Mouse (Mus musculus): Measurements from ENCODE around the gene Gse1.

Gene Gse1

DNA sequence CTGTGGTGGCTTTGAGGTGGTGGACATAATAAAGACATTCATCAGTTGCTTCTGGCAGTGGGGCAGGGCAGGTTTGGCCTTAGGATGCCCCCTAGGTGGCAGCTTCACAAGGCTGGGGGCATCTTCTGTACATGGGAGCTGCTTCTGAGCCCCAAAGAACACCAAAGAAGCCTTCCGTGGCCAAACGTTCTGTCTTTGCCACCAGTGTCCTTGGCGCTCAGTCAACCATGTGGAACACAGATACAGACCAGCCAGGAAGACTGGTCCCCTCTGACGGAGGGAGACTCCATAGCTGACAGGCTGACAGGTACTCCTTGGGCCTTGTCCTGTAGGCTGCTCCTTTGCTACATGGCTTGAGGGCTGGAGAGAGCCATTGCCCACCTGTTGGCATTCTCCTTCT, 45.2 kb downstream of the Gse1 start:
- DNase-seq (ENCODE audit: low spot score in 2 of 2): no peak

DNA sequence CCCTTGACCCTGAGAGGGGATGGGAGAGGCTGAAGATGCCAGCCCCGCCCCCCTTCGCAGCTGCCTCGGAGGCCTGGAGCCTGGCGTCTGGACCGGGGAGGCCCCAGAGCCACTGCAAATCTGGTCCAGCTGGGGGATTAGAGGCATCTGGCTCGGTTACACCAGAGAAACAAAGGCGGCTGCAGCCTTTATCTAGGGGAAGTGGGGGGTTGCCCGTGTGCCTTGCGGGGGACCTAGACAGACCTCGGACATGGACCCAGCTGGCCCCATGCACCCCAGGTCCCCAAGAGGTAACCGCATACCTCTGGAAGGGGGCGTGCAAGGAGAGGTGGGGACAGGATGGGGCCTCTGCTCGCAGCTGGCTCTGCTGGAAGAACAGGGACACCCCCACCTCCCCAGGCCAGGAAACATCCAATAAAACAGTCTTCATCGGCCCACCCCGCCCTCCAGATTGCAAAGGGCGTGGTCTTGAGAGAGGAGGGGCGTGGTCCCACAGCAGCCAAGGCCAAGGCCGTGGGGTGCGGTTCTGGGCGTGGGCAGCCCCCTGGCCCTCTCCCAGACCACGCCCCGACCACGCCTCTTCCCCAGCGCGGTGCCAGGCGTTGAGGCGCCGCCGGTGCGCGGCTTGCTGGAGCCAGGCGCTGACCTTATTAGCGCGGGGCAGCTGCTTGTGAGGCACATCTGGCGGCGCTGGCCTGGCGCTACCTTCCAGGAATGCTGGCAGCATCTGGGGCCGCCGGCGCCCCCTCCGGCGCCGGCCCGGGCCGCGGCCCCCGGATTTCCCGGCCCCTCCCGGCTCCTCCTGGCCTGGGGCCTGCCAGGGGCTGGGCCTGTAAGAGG, 48.0 kb downstream of the Gse1 start:
- DNase-seq (ENCODE audit: low spot score in 2 of 2): peak; percentile 73 to 94

DNA sequence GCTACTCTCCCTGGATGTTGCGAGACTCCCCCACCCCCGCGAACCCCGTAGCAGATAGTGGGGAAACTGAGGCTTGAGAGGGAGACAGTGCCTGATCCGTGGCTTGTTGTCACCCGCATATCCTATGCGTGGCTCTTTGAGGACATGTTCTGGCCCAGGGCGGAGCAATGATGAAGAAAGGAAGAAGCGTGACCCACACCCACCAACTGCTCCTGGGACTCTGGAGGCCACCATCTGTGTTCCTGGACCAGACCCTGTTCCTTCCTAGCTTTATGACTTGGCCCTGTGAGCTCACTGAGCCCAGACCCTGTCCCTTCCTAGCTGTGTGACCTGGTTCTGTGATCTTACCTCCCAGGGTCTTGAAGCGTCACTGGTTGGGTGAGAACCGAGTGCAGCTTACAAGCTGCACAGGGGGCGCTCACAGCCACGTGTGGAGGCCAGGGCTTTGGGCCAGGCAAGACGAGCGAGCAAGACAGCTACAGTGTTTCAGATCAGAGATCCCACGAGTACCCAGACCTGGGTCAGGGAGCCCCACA, 48.7 kb downstream of the Gse1 start:
- DNase-seq (ENCODE audit: low spot score in 2 of 2): peak in 1 of 2 experiments; percentile 50

DNA sequence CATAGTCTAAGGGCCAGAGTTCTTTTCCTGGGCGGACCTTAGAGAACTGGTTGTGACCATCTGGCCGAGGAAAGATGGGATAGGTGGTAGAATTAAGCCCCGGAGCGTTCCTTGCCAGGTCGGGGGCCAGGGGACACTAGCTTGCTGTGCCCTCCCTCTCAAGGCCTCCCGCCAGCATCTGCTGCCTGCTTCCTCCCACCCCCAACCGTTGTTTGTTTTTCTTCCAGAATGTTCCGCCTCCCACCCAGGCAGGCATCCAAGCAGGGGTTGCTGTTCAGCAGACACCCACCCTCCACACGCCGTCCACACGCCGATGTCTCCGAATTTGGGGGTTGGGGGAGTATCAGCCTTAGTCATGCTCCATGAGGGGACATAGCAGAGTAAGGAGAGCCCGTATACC, 49.8 kb downstream of the Gse1 start:
- DNase-seq (ENCODE audit: low spot score in 2 of 2): no peak

DNA sequence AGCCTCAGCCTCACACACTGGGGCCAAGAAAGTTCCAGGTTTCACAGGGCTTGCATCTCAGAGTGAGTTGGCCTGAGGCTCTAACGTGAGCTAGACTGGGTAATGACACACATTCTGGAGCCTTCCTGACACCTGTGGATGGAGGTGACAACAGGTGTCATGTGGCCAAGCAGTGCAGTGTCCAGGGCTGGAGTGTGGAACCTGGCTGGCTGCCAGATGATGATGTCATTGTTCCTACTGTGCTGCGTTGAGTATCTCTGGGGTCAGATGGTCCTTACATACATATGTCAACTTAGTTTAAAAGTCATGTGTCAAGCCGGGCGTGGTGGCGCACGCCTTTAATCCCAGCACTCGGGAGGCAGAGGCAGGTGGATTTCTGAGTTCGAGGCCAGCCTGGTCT, 51.2 kb downstream of the Gse1 start:
- no peak for DNase-seq (ENCODE audit: low spot score in 2 of 2)

DNA sequence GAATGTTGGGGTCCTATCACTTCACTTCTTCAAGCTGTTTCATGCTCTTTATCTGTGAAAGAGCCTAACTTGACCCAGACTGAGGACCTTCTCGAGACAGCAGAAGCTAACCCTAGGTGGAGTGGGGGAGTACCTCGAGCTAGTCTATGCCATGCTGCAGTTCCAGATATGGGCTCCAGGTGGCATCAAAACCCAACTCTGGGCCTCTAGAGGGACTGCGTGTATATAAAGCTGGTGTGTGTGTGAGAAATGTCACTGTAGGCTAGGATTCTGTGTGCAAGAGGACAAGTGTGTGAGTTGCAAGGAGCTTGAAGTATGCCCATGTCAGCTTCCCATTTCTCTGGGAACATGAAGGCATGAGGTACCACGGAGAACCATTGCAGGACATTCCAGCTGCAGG, 53.2 kb downstream of the Gse1 start:
- DNase-seq (ENCODE audit: low spot score in 2 of 2): peak; percentile 70 to 87

DNA sequence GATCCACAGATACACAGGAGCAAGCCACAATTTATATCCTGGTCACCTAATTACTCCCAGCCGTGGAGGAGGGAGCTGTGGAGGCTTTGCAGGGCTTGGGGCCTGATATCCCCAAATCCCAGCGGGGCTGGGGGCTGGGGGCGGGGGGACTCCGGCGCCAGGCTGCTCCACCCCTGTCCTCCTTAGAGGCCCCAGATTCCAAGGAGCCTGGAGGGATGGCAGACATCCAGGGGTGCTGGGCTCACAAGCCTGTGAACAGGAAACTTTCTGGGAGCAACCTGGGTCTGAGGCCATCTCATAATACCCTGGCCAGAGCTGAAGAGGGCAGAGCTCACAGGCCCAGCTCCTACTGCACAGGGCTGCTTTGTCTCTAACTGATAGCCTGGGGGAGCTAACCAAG, 54.2 kb downstream of the Gse1 start:
- DNase-seq (ENCODE audit: low spot score in 2 of 2): no peak

DNA sequence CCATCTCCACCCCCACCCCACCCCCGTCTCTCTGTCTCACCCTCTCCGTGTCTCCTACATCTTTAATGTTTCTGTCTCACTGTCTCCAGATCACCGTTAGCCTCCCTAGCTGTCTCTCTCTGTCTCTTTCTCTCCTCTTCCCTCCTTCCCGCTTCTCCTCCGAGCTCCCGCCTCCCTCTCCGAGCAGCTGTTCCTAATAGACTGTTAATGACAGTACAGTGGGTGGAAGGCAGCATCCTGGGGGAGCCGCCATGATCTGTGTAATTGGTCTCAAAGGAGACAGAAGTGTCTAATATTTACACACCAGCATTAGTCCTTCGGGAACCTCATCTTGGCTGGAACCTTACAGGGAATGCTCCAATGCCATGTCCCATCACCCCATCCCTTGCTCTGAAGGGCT, 56.0 kb downstream of the Gse1 start:
- DNase-seq (ENCODE audit: low spot score in 2 of 2): no peak

DNA sequence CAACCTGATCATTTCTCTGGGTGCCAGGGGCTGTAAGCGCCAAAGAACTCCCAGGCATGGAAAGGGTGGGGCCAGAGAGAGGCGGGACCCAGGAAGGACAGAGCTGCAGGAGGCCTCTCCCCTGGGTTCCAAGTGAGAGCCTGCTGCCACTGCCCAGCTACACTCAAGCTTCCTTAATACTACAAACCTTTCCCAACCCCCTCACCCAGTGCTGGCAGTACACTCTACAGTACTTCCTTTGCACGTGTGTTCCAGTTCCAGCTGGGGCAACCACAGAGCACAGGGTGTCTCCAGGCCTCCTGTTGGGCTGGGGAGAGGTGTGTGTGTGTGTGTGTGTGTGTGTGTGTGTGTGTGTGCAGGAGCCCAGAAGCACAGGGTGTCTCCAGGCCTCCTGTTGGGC, 56.8 kb downstream of the Gse1 start:
- no peak for DNase-seq (ENCODE audit: low spot score in 2 of 2)

DNA sequence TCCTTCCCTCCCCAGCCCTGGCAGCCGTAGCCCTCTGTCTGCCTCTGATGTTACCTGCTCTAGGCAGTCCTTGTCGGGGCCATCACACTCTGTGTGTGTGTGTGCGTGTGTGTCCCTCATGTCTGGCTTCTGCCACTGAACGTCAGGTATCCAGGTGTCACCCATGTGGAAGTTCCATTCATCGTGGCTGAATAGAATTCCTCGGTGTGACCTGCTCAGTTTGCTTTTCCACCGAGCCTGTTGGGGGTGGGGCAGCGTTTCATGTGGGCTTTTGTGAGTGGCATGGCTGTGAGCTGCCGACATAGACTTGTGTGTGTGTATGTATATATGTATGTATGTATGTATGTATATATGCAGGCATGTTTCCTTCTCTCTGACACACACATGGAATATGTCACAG, 57.6 kb downstream of the Gse1 start:
- no peak for DNase-seq (ENCODE audit: low spot score in 2 of 2)

DNA sequence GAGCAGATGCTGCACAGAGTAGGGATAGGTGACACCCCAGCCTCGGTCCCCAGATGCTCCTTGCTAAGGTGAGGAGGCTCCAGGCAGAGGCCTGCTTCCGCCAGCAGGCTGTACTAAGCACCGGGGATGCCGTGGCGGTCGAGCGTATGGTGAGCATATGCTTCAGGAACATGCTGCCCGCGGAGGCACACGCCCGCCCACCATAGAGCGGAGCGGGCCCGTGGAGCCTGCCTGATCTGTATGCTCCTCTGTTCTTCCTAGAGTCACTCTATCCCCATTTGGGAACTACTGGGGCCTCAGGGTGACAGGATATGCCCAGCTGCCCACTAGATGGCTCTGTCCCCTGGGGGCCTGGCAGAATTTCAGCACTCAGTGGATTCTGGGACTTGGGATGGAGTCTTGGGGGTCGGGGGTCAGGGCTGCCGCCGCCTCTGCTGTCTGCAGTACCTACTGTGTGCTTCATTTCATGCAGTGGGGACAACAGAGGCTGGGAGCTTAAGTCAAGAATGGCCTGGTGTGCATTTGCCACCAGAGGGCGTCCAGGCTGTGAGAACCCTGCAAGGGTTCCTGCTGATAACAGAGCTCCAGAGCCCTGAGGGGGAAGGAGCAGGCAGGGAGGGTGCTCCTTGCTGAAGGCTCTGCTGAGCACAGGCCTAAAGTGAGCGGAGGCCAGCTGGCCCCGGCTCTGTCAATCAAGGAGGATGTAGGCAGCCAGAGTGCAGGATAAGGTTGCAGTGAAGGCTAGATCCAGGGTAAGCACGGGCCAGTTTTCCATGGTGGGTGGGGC, 60.1 kb downstream of the Gse1 start:
- peak; percentile 61 to 88 for DNase-seq (ENCODE audit: low spot score in 2 of 2)

DNA sequence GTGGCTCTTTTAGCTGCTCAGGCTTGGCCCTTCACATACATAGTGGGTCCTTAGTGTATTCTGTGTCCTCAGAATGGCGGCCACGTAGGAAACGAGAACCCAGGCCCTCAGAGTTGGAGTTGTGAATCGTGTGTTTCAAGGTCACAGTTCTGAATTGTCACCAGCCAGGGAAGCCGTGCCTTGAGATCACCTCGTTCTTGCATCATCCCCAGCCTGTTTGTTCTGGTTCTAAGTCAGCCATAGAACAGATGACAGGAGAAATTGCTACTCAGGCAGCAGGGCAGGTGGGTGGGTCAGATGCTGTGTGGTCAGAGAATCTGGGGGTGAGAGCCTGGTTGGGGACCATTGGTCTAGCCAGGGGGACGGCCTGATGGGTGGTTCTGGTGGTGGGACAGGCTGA, 60.9 kb downstream of the Gse1 start:
- no peak for DNase-seq (ENCODE audit: low spot score in 2 of 2)

DNA sequence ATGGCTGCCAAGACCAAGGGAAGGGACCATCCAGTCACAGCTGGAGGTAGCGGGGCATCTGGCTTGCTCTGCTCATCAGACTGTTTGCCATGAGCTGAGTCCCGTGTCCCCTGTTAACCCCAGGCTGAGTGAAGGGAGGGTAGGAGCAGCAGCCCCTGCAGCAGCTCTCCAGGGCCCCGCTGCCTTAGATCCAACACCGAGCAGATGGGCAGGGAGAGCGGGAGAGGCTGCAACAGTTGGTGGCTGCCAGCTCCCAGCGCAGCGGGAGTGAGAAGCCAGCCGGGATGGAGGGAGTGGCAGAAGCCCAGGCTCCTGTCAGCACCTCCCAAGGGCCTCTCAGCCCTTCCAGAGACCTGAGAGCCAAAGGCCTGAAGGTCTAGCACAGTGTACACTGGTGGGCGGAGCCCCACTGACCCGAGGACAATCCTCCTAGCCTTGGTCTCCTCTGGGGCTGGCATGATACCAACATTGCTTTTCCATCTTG, 61.5 kb downstream of the Gse1 start:
- no peak for DNase-seq (ENCODE audit: low spot score in 2 of 2)

DNA sequence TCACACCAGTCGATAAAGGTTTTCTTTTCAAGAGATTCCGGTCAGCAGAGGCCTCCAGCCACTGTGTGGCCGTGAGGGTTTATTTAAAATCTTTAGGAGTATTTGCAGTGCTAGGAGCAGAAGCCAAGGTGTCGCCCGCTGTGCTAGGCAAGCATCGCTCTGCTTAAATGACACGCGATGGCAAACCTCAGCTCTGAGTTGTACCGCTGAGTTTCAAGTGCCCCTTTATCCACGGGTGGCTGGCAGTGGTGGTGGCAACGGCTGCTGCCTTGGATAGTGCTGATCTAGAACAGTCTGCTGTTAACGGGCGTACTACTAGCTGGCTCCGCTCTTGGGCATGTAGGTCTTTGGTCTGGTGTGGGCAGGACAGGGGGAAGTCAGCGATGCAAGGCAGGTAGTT, 62.4 kb downstream of the Gse1 start:
- peak in 1 of 2 experiments; percentile 48 for DNase-seq (ENCODE audit: low spot score in 2 of 2)

DNA sequence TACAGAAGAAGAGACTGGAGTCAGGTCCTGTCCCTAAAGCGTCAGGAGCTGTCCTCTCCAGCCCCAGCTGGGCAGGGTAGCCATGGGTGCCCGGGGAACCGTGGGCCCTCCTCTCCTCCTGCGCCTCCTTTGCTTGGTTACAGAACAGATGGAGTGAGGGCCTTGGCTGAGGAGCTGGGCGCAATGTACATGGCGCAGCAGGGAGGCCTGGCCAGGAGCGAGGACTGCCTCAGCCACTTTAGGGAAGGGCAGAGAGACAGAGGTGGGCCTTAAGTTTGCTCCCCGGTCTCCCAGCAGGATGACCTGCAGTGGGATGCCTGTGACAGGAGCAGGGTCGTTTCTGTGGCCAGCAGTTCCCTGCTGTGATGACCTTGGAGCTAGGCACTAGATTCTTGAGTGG, 63.4 kb downstream of the Gse1 start:
- no peak for DNase-seq (ENCODE audit: low spot score in 2 of 2)

DNA sequence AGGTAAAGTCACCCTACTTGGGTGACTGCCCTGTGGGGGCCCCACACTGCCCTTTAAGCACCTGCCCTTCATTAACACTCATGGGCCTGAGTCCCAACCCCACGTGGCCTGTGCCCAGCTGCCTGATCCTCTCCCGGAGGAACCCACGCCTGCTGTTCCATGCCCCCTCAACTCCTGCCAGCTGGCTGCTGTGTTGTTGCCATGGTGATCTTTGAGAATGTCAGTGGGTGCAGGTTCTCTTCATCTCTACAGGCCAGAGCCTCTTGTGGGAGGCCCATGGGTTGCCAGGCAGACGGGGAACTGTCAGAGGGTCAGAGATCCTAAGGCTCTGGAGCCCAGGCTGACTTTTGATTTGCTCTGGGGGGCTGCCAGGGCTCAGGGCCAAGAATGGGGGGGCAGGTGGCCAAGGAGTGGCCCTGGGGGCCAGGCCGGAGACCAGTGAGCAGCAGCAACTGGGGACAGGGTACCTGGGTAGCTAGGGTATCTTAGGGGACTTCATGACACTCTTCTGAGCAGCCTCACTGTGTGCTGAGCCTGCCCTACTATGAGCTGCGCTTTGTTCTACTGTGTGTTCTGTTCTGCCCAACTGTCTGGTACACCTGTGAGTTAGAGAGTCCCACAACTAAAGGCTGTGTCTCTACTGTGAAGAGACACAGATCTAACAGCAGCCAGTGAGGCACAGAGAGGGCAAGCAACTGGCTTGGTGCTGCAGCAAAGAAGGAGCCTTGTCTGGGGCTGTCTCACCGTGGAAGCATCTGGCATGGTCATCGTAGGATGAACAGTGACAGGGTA, 64.3 kb downstream of the Gse1 start:
- peak in 1 of 2 experiments; percentile 52 for DNase-seq (ENCODE audit: low spot score in 2 of 2)

DNA sequence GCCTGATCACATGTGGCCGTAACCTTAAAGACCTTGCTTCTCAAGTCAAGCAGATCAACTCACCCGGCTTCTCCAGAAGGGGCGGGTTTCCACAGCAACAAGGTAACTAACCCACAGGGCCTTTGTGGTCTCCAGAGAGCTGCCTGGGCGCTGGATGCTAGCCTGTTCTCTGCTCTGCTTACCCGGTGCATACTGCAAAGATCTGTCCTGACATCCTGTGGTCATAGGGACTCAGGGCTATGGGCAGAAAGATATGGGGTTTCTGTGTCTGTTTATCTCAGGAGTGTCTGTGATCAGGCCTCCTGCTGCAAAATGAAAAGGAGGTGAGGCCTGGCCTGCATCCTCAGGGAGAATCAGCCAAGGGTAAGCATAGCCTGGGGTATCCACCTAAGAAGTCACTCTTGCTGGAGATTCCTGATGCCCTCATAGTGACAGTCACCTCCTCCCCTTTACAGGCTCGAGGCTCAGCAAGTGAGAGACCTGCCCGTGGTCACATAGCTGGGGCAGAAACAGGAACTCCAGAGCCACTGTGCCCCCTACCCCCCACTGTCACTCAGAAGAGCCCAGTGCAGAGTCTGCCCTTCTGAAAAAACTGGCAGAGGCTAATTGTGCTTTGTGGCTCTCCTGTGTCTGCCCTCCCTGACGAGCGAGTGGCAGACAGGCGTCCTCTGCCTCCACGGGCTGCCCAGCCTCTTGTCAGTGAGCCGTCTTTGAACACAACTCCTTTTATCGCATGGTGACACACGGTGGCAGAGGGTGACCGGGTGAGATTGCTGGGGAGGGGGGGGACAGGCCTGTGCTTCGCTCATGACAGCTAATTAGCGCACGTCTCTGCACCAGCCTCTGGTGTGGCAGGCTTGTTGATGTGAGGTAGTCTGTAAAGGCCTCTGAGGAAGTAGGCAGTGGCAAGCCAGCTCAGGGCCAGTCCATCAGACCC, 65.4 kb downstream of the Gse1 start:
- peak; percentile 72 to 89 for DNase-seq (ENCODE audit: low spot score in 2 of 2)

DNA sequence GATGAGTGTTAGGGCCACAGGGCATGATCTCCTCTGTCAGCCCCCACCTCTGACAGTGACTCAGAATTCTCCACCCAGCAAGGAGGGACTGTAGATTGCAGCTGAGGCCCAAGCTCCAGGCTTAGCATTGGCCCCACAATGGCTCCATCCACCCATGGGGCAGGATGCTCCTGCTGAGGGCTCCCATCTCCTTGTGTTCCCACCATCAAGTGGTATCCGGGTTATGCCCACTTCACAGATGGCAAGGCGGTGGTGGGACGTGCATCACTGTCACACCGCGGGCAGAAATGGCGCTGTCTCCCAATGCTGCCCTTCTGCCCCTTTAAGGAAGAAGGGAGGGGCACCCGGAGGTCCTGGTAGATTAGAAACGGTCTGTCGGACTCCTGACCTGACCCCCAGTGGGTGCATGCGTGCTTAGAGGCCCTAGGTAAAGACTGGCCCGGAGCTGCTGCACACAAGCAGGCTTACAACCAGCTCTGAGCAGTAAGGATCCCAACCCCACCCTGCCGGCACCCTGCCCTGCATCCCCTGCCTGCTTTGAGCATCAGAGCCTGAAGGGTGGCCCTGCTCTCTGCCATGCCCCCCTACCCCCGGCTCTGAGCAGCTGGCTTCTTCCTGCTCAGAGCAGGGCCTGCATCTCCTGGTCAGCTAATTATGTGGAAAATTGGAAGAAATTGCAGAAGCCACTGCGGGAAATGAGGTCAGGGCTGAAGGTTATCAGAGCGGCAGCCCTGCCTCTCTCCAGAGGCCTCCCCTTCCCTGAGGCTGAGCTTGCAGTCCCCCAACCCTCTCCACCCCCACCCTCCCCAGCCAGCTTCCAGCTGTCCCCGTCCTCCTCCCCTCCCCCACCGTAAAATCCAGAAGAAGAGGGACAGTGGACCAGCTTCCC, 67.0 kb downstream of the Gse1 start:
- DNase-seq (ENCODE audit: low spot score in 2 of 2): peak; percentile 47 to 57

DNA sequence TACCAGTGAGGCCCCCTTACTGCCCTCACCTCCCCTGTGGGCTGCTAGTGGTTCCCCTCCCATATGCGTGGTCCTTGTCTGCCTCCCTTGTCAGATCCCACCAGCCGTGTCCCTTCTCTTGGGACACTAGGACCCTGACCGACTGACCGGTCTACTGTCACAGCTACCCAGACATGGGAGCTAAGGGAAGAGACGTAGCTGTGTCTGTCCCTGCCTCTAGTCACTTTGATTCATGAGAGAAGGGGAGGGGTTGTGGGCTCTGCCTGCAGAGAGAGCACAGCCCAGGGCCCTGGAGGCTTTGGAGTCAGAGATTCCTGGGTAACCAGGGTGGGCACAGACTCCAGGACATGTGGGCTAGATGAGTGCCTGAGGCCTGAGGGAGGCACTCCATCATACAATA, 68.7 kb downstream of the Gse1 start:
- DNase-seq (ENCODE audit: low spot score in 2 of 2): no peak

All from spleen, postnatal 10 days (tissue).